Mouse (Mus musculus) testis, adult 2 months (tissue): ENCODE measurements around the gene Bicd2. TPM values are rescaled to one million over a fixed set of nuclear protein-coding genes. Genes with fewer than 3 reads are reported as not detected.

ENCODE experiments used
- H3K27ac ChIP-seq: fragments of 200-500 bp; 2 replicates; pipeline ENCODE4 v1.5.1; 2012; ENCODE audit warnings: low read depth, low read length; ENCODE audit not compliant: control insufficient read depth, insufficient read depth
- H3K27me3 ChIP-seq: fragments of 200-500 bp; 2 replicates; pipeline ENCODE4 v1.6.1; 2012; ENCODE audit warnings: mild to moderate bottlenecking, low read length, moderate library complexity; ENCODE audit not compliant: control insufficient read depth, insufficient read depth
- H3K36me3 ChIP-seq: fragments of 200-500 bp; 2 replicates; pipeline ENCODE4 v1.6.1; 2012; ENCODE audit warnings: mild to moderate bottlenecking, low read length; ENCODE audit not compliant: control insufficient read depth, insufficient read depth
- H3K4me1 ChIP-seq: fragments of 200-500 bp; 2 replicates; pipeline ENCODE4 v1.6.1; 2012; ENCODE audit warnings: low read length; ENCODE audit not compliant: control insufficient read depth, insufficient read depth
- H3K4me3 ChIP-seq: fragments of 200-500 bp; 2 replicates; pipeline ENCODE4 v1.5.1; 2012; ENCODE audit warnings: low read depth, mild to moderate bottlenecking, low read length, moderate library complexity, mixed read lengths; ENCODE audit not compliant: control insufficient read depth
- CTCF ChIP-seq: fragments of 200-500 bp; IDR thresholded peaks from 2 replicates; pipeline ENCODE4 v1.5.1; 2012; ENCODE audit warnings: low read depth, mild to moderate bottlenecking, inconsistent platforms, low read length, moderate library complexity; ENCODE audit not compliant: control insufficient read depth, insufficient read depth, insufficient replicate concordance
- POLR2A ChIP-seq: fragments of 200-500 bp; IDR thresholded peaks from 2 replicates; pipeline ENCODE4 v1.6.1; 2012; ENCODE audit warnings: low read depth, mild to moderate bottlenecking, inconsistent platforms, low read length, moderate library complexity; ENCODE audit not compliant: control insufficient read depth
- polyA plus RNA-seq: library from polyadenylated mRNA; depleted of rRNA; stranded (reverse); fragments of >200 nt; gene quantifications from 2 replicates; pipeline ENCODE4 v1.2.3, GENCODE M21; 2012

Gene Bicd2
- polyA plus RNA-seq, 1 experiment: 42.8 TPM

GRCm38 (mm10) chr13:49328101-49328500 lies 13.3 kb upstream of the Bicd2 start:
- H3K36me3 ChIP-seq: no peaks in the 10 kb centered on the region
- H3K4me3 ChIP-seq: no peak overlapping the region
- no peak overlapping the region for H3K27ac ChIP-seq
- no peaks in the 10 kb centered on the region for H3K27me3 ChIP-seq
- H3K4me1 ChIP-seq: no peaks in the 10 kb centered on the region
- no peak for TF ChIP-seq CTCF
- no peak for TF ChIP-seq POLR2A

GRCm38 (mm10) chr13:49333250-49333649 lies 8.1 kb upstream of the Bicd2 start:
- H3K27me3 ChIP-seq: no peaks in the 10 kb centered on the region
- TF ChIP-seq POLR2A (no peak), CTCF (no peak)
- no peaks in the 10 kb centered on the region for H3K4me1 ChIP-seq
- H3K27ac ChIP-seq: no peak overlapping the region
- H3K4me3 ChIP-seq: no peak overlapping the region
- H3K36me3 ChIP-seq: no peaks in the 10 kb centered on the region

GRCm38 (mm10) chr13:49335077-49335982 lies 6.1 kb upstream of the Bicd2 start:
- Histone ChIP-seq H3K27ac (no peak overlapping the region), H3K4me1 (no peaks in the 10 kb centered on the region; the same call in 1 of the 2 replicates)
- TF ChIP-seq CTCF: no peak
- no peak for TF ChIP-seq POLR2A

GRCm38 (mm10) chr13:49338893-49339546 lies 2.4 kb upstream of the Bicd2 start:
- Histone ChIP-seq H3K27me3 (no peaks in the 10 kb centered on the region), H3K36me3 (no peaks in the 10 kb centered on the region), H3K27ac (no peak overlapping the region), H3K4me3 (peak overlapping the region; percentile 95), H3K4me1 (peaks cover 10% of the 10 kb centered on the region)
- TF ChIP-seq CTCF (peak; percentile 38; the same call in 1 of the 2 replicates), POLR2A (no peak)

More at GRCm38 (mm10) chr13:49335077-49335982, 6.1 kb upstream of the Bicd2 start:
- no peak overlapping the region for H3K4me3 ChIP-seq
- no peaks in the 10 kb centered on the region for H3K36me3 ChIP-seq
- no peaks in the 10 kb centered on the region for H3K27me3 ChIP-seq

- Histone ChIP-seq H3K27ac (peak overlapping the region; percentile 55), H3K4me1 (peaks cover 14% of the 10 kb centered on the region), H3K4me3 (peak overlapping the region; percentile 95), H3K27me3 (no peaks in the 10 kb centered on the region), H3K36me3 (no peaks in the 10 kb centered on the region)
- TF ChIP-seq POLR2A: no peak; the same call in 1 of the 2 replicates
- TF ChIP-seq CTCF: no peak
Observed at GRCm38 (mm10) chr13:49341831-49342722, 692 bp downstream of the Bicd2 start.

- H3K4me1 ChIP-seq: peaks cover 14% of the 10 kb centered on the region
- TF ChIP-seq POLR2A: no peak
- no peak for TF ChIP-seq CTCF
- H3K4me3 ChIP-seq: peak overlapping the region; percentile 95
- no peaks in the 10 kb centered on the region for H3K27me3 ChIP-seq
- no peaks in the 10 kb centered on the region for H3K36me3 ChIP-seq
- no peak overlapping the region for H3K27ac ChIP-seq
Observed at GRCm38 (mm10) chr13:49342723-49343100, 1.3 kb downstream of the Bicd2 start.
